ENCODE assay signal across 10 mouse cellular contexts in genomic region chr2:32079191-32079725, GRCm38 (mm10). TPM values are rescaled to one million over a fixed set of nuclear protein-coding genes. Genes with fewer than 3 reads are reported as not detected.
DNase-seq lines count a peak whose midpoint lies in the region; ATAC-seq and TF ChIP-seq lines count a peak whose summit lies in the region.
"Had no signal": no experiment of that assay in that cellular context is flagged by ENCODE, and none has a peak within 500 bp of the region (broad histone marks: within the 10 kb centered on the region; RNA-seq: fewer than 3 reads in every experiment).

No protein-coding gene starts in this region.

- H3K9ac ChIP-seq in lung, embryonic 16.5 days (ENCODE audit: low read length): no peak overlapping the region
- no peak overlapping the region for H3K9ac ChIP-seq in heart, postnatal 0 days (replicated peaks; ENCODE audit: low read depth, low read length)
- H3K9ac ChIP-seq: midbrain, embryonic 12.5 days had no signal

- peaks cover 7% of the 10 kb centered on the region; the same call in 1 of the 2 replicates for H3K27me3 ChIP-seq in erythroblast, embryonic 14.5 days (ENCODE audit: control insufficient read depth)
- H3K27me3 ChIP-seq in lung, embryonic 16.5 days (ENCODE audit: control insufficient read depth, insufficient read depth, low read depth, low read length): peaks cover 25% of the 10 kb centered on the region
- H3K27me3 ChIP-seq in heart, postnatal 0 days (ENCODE audit: control insufficient read depth, insufficient read depth, low read length): no peaks in the 10 kb centered on the region
- H3K27me3 ChIP-seq in testis, adult 2 months (ENCODE audit: control insufficient read depth, insufficient read depth, low read length): no peaks in the 10 kb centered on the region

- H3K4me2 ChIP-seq in lung, embryonic 16.5 days (ENCODE audit: low read depth, low read length): 0 out of 2 replicates have a peak overlapping the region, but pooled peaks have one; percentile 1
- H3K4me2 ChIP-seq in heart, postnatal 0 days (ENCODE audit: low read depth, low read length): peak overlapping the region; percentile 97
- H3K4me2 ChIP-seq: midbrain, embryonic 12.5 days had no signal

- peak overlapping the region; percentile 75 for H3K27ac ChIP-seq in lung, embryonic 16.5 days (ENCODE audit: low read length)
- peak overlapping the region; percentile 90 for H3K27ac ChIP-seq in heart, postnatal 0 days (ENCODE audit: low read depth)
- H3K27ac ChIP-seq in testis, adult 2 months (ENCODE audit: control insufficient read depth, insufficient read depth, low read depth, low read length): peak overlapping the region; percentile 18
- H3K27ac ChIP-seq: midbrain, embryonic 12.5 days had no signal

- H3K4me3 ChIP-seq in erythroblast, embryonic 14.5 days (replicated peaks): peak overlapping the region; percentile 88
- H3K4me3 ChIP-seq in lung, embryonic 16.5 days (ENCODE audit: low read length): no peak overlapping the region
- peak overlapping the region; percentile 67; the same call in 1 of the 2 replicates for H3K4me3 ChIP-seq in heart, postnatal 0 days (ENCODE audit: low read depth, low read length)
- H3K4me3 ChIP-seq in testis, adult 2 months (ENCODE audit: control insufficient read depth, low read depth, low read length): peak overlapping the region; percentile 76
- H3K4me3 ChIP-seq: midbrain, embryonic 12.5 days had no signal

- no peak for TF ChIP-seq CTCF in heart, postnatal 0 days (IDR thresholded peaks at IDR 0.05; ENCODE audit: low read depth)
- no peak for TF ChIP-seq CTCF in testis, adult 2 months (IDR thresholded peaks at IDR 0.05; ENCODE audit: control insufficient read depth, insufficient read depth, insufficient replicate concordance, low read depth, low read length)

- no peak; the same call in 1 of the 2 replicates for TF ChIP-seq POLR2A in testis, adult 2 months (IDR thresholded peaks at IDR 0.05; ENCODE audit: control insufficient read depth, low read depth, low read length)

- WGBS in lung, embryonic 16.5 days: 78% methylated on average over 14 of the region's 14 CpGs
- WGBS in heart, postnatal 0 days: 40% methylated on average over 14 of the region's 14 CpGs

- no peak for ATAC-seq in erythroblast, adult 5-6 weeks (replicated peaks; ENCODE audit: low FRiP score, poor library complexity, severe bottlenecking)
- no peak for ATAC-seq in lung, embryonic 16.5 days (ENCODE audit: low read depth)
- no peak for ATAC-seq in heart, postnatal 0 days (ENCODE audit: insufficient read depth, low read depth)
- ATAC-seq in erythroid progenitor cell, adult 5-6 weeks (replicated peaks; ENCODE audit: low FRiP score, poor library complexity, severe bottlenecking): no peak

- DNase-seq in lung, postnatal 25 days (ENCODE audit: low spot score): no peak
- no peak for DNase-seq in heart, postnatal 0 days (ENCODE audit: low spot score)
- no peak for DNase-seq in embryo, embryonic 10 days (ENCODE audit: low spot score)
- DNase-seq: right cerebral cortex, postnatal 14 days had no signal

- peaks cover 81% of the 10 kb centered on the region for H3K4me1 ChIP-seq in erythroblast, embryonic 14.5 days (ENCODE audit: control insufficient read depth)
- H3K4me1 ChIP-seq in lung, embryonic 16.5 days (replicated peaks; ENCODE audit: control insufficient read depth, insufficient read depth, low read length): peaks cover 13% of the 10 kb centered on the region
- peaks cover 44% of the 10 kb centered on the region for H3K4me1 ChIP-seq in heart, postnatal 0 days (ENCODE audit: control insufficient read depth, insufficient read depth)
- H3K4me1 ChIP-seq in testis, adult 2 months (ENCODE audit: control insufficient read depth, insufficient read depth, low read length): peaks cover 13% of the 10 kb centered on the region

- H3K9me3 ChIP-seq in erythroblast, embryonic 14.5 days (ENCODE audit: control insufficient read depth, low read length): no peaks in the 10 kb centered on the region
- H3K9me3 ChIP-seq in lung, embryonic 16.5 days (ENCODE audit: control insufficient read depth, low read length): no peaks in the 10 kb centered on the region
- no peaks in the 10 kb centered on the region for H3K9me3 ChIP-seq in heart, postnatal 0 days (replicated peaks; ENCODE audit: control insufficient read depth, low read length)
- H3K9me3 ChIP-seq: midbrain, embryonic 12.5 days had no signal

- no peak for TF ChIP-seq EP300 in heart, postnatal 0 days (IDR thresholded peaks at IDR 0.05; ENCODE audit: low read depth)

- peaks cover 87% of the 10 kb centered on the region for H3K36me3 ChIP-seq in erythroblast, embryonic 14.5 days (ENCODE audit: control insufficient read depth)
- no peaks in the 10 kb centered on the region for H3K36me3 ChIP-seq in lung, embryonic 16.5 days (ENCODE audit: control insufficient read depth, insufficient read depth, low read length)
- no peaks in the 10 kb centered on the region for H3K36me3 ChIP-seq in heart, postnatal 0 days (replicated peaks; ENCODE audit: control insufficient read depth, insufficient read depth, low read length)
- H3K36me3 ChIP-seq in testis, adult 2 months (ENCODE audit: control insufficient read depth, insufficient read depth, low read length): no peaks in the 10 kb centered on the region
- H3K36me3 ChIP-seq: midbrain, embryonic 12.5 days had no signal

RNA-seq across cellular contexts. Expression of gene Fam78a, which starts 5.4 kb away (rescaled TPM):
- polyA plus RNA-seq in erythroblast, embryonic 14.5 days (2012): 9.8 and 12.5 TPM in 2 replicates
- total RNA-seq in erythroblast, adult 5-6 weeks (2015; ENCODE audit: low replicate concordance): 9.6 and 16.9 TPM in 2 replicates
- total RNA-seq in erythroblast, adult 5-6 weeks (2017; ENCODE audit: low replicate concordance): 19.7 and 23.0 TPM in 2 replicates
- 4.3 and 4.4 TPM in 2 replicates for polyA plus RNA-seq in lung, embryonic 16.5 days (2015; fragmentation: Nextera tagmentation; extraction: Ambion mirVana)
- 28.7 and 34.9 TPM in 2 replicates for total RNA-seq in heart, postnatal 0 days (2014; rRNA removed; ENCODE audit: low replicate concordance)
- 14.6 and 18.0 TPM in 2 replicates for polyA plus RNA-seq in heart, postnatal 0 days (2015; fragmentation: Nextera tagmentation; extraction: Ambion mirVana)
- polyA plus RNA-seq in testis, adult 2 months (2012; rRNA removed): 276 and 286 TPM in 2 replicates
- 27.7 and 41.1 TPM in 2 replicates for total RNA-seq in erythroid progenitor cell, adult 5-6 weeks (2015; ENCODE audit: low replicate concordance)
- 48.4 and 75.5 TPM in 2 replicates for total RNA-seq in erythroid progenitor cell, adult 5-6 weeks (2017; ENCODE audit: low replicate concordance)

RNA-seq across cellular contexts. Expression of gene Plpp7, which starts 16.1 kb away (rescaled TPM):
- polyA plus RNA-seq in erythroblast, embryonic 14.5 days (2012): 0.32 and 0.48 TPM in 2 replicates
- total RNA-seq in erythroblast, adult 5-6 weeks (2015; ENCODE audit: low replicate concordance): not detected in 2 replicates
- total RNA-seq in erythroblast, adult 5-6 weeks (2017; ENCODE audit: low replicate concordance): 0.60 TPM in 1 of 2 replicates, not detected in the other
- polyA plus RNA-seq in lung, embryonic 16.5 days (2015; fragmentation: Nextera tagmentation; extraction: Ambion mirVana): 3.6 and 3.9 TPM in 2 replicates
- total RNA-seq in heart, postnatal 0 days (2014; rRNA removed; ENCODE audit: low replicate concordance): 30.7 and 56.3 TPM in 2 replicates
- 23.4 and 24.0 TPM in 2 replicates for polyA plus RNA-seq in heart, postnatal 0 days (2015; fragmentation: Nextera tagmentation; extraction: Ambion mirVana)
- 4.6 and 4.7 TPM in 2 replicates for polyA plus RNA-seq in testis, adult 2 months (2012; rRNA removed)
- not detected in 2 replicates for total RNA-seq in erythroid progenitor cell, adult 5-6 weeks (2015; ENCODE audit: low replicate concordance)
- total RNA-seq in erythroid progenitor cell, adult 5-6 weeks (2017; ENCODE audit: low replicate concordance): 0.26 TPM in 1 of 2 replicates, not detected in the other

Comparison
In these comparisons a context has a peak if more than half of its experiments do, and no peak if none do; other contexts are left out.
1. H3K27ac ChIP-seq: peak in every context shown above with its lines; median percentile 90 in heart, postnatal 0 days; 75 in lung, embryonic 16.5 days; 18 in testis, adult 2 months.
2. RNA of gene Fam78a, which starts 5.4 kb away (polyA plus RNA-seq): 276 to 286 TPM in testis, adult 2 months; 14.6 to 18.0 TPM in heart, postnatal 0 days, 9.8 to 12.5 TPM in erythroblast, embryonic 14.5 days and 4.3 to 4.4 TPM in lung, embryonic 16.5 days; every median in the first group is over 10 times any median in the second.